Mouse (Mus musculus): Measurements from ENCODE around the gene Zswim3. TPM values are rescaled to one million over a fixed set of nuclear protein-coding genes. Genes with fewer than 3 reads are reported as not detected.

Zswim3 gene
- polyA plus RNA-seq (2014; fragmentation: Nextera tagmentation; extraction: Ambion mirVana): 9.8 and 11.3 TPM in 2 replicates

GRCm38 (mm10) chr2:164804533-164805331, at the start of gene Zswim3, which contains the start of gene Acot8:
Gene Zswim3, plus strand, starts transcription at chr2:164805098.
Gene Acot8, minus strand, starts transcription at chr2:164804882.
- Histone ChIP-seq H3K36me3 (replicated peaks; ENCODE audit: control insufficient read depth, insufficient read depth, low read depth, low read length) (no peaks in the 10 kb centered on the region; the same call in 1 of the 2 replicates), H3K9me3 (replicated peaks; ENCODE audit: control insufficient read depth, low read length) (no peaks in the 10 kb centered on the region), H3K4me1 (ENCODE audit: control insufficient read depth, insufficient read depth, low read length) (no peaks in the 10 kb centered on the region), H3K27me3 (ENCODE audit: control insufficient read depth, insufficient read depth, low read length) (no peaks in the 10 kb centered on the region), H3K4me2 (ENCODE audit: low read depth, low read length) (peak within 1 kb of the TSS; percentile 83), H3K27ac (replicated peaks; ENCODE audit: low read depth, low read length) (peak within 1 kb of the TSS; percentile 28), H3K4me3 (ENCODE audit: low read depth, low read length) (peak within 1 kb of the TSS; percentile 81), H3K9ac (replicated peaks; ENCODE audit: low read length) (peak within 1 kb of the TSS; percentile 79)
- ATAC-seq (replicated peaks; ENCODE audit: insufficient number of reproducible peaks, low FRiP score, low TSS enrichment, low read depth) (peak; percentile 93), DNase-seq (ENCODE audit: low spot score) (peak; percentile 99)
- WGBS: under 1% methylated on average over 47 of the region's 47 CpGs

GRCm38 (mm10) chr2:164757841-164758240, 47.1 kb upstream of the Zswim3 start:
- Histone ChIP-seq H3K4me1 (ENCODE audit: control insufficient read depth, insufficient read depth, low read length) (no peaks in the 10 kb centered on the region), H3K4me3 (ENCODE audit: low read depth, low read length) (no peak overlapping the region), H3K36me3 (replicated peaks; ENCODE audit: control insufficient read depth, insufficient read depth, low read depth, low read length) (peaks cover 23% of the 10 kb centered on the region), H3K27ac (replicated peaks; ENCODE audit: low read depth, low read length) (no peak overlapping the region), H3K9me3 (replicated peaks; ENCODE audit: control insufficient read depth, low read length) (no peaks in the 10 kb centered on the region), H3K9ac (replicated peaks; ENCODE audit: low read length) (no peak overlapping the region), H3K4me2 (ENCODE audit: low read depth, low read length) (no peak overlapping the region), H3K27me3 (ENCODE audit: control insufficient read depth, insufficient read depth, low read length) (no peaks in the 10 kb centered on the region)
- ATAC-seq (replicated peaks; ENCODE audit: insufficient number of reproducible peaks, low FRiP score, low TSS enrichment, low read depth) (no peak), DNase-seq (ENCODE audit: low spot score) (no peak)
- WGBS: 89% methylated on average over 11 of the region's 11 CpGs

- Histone ChIP-seq H3K4me2 (ENCODE audit: low read depth, low read length) (no peak overlapping the region), H3K4me3 (ENCODE audit: low read depth, low read length) (no peak overlapping the region), H3K9me3 (replicated peaks; ENCODE audit: control insufficient read depth, low read length) (no peaks in the 10 kb centered on the region), H3K27me3 (ENCODE audit: control insufficient read depth, insufficient read depth, low read length) (no peaks in the 10 kb centered on the region), H3K9ac (replicated peaks; ENCODE audit: low read length) (no peak overlapping the region), H3K4me1 (ENCODE audit: control insufficient read depth, insufficient read depth, low read length) (no peaks in the 10 kb centered on the region), H3K27ac (replicated peaks; ENCODE audit: low read depth, low read length) (no peak overlapping the region), H3K36me3 (replicated peaks; ENCODE audit: control insufficient read depth, insufficient read depth, low read depth, low read length) (peaks cover 26% of the 10 kb centered on the region)
- WGBS: 60% methylated on average over 1 of the region's 1 CpGs
- ATAC-seq (replicated peaks; ENCODE audit: insufficient number of reproducible peaks, low FRiP score, low TSS enrichment, low read depth): no peak
- no peak for DNase-seq (ENCODE audit: low spot score)
Measured at GRCm38 (mm10) chr2:164758692-164759091, 46.2 kb upstream of the Zswim3 start.

GRCm38 (mm10) chr2:164760059-164760833, 44.7 kb upstream of the Zswim3 start:
- no peak for DNase-seq (ENCODE audit: low spot score)
- Histone ChIP-seq H3K4me2 (ENCODE audit: low read depth, low read length) (no peak overlapping the region), H3K4me3 (ENCODE audit: low read depth, low read length) (no peak overlapping the region), H3K27ac (replicated peaks; ENCODE audit: low read depth, low read length) (no peak overlapping the region), H3K4me1 (ENCODE audit: control insufficient read depth, insufficient read depth, low read length) (no peaks in the 10 kb centered on the region), H3K9ac (replicated peaks; ENCODE audit: low read length) (no peak overlapping the region), H3K9me3 (replicated peaks; ENCODE audit: control insufficient read depth, low read length) (no peaks in the 10 kb centered on the region), H3K36me3 (replicated peaks; ENCODE audit: control insufficient read depth, insufficient read depth, low read depth, low read length) (peaks cover 24% of the 10 kb centered on the region), H3K27me3 (ENCODE audit: control insufficient read depth, insufficient read depth, low read length) (no peaks in the 10 kb centered on the region)
- ATAC-seq (replicated peaks; ENCODE audit: insufficient number of reproducible peaks, low FRiP score, low TSS enrichment, low read depth): no peak
- 83% methylated on average over 4 of the region's 4 CpGs for WGBS

- Histone ChIP-seq H3K36me3 (replicated peaks; ENCODE audit: control insufficient read depth, insufficient read depth, low read depth, low read length) (peaks cover 20% of the 10 kb centered on the region), H3K9ac (replicated peaks; ENCODE audit: low read length) (no peak overlapping the region), H3K4me3 (ENCODE audit: low read depth, low read length) (no peak overlapping the region), H3K4me2 (ENCODE audit: low read depth, low read length) (no peak overlapping the region), H3K4me1 (ENCODE audit: control insufficient read depth, insufficient read depth, low read length) (no peaks in the 10 kb centered on the region), H3K27ac (replicated peaks; ENCODE audit: low read depth, low read length) (no peak overlapping the region), H3K27me3 (ENCODE audit: control insufficient read depth, insufficient read depth, low read length) (no peaks in the 10 kb centered on the region), H3K9me3 (replicated peaks; ENCODE audit: control insufficient read depth, low read length) (no peaks in the 10 kb centered on the region)
- ATAC-seq (replicated peaks; ENCODE audit: insufficient number of reproducible peaks, low FRiP score, low TSS enrichment, low read depth) (no peak), DNase-seq (ENCODE audit: low spot score) (no peak)
- 92% methylated on average over 2 of the region's 2 CpGs for WGBS
Measured at GRCm38 (mm10) chr2:164761502-164761901, 43.4 kb upstream of the Zswim3 start.

GRCm38 (mm10) chr2:164761971-164762370, 42.9 kb upstream of the Zswim3 start:
- H3K27me3 ChIP-seq (ENCODE audit: control insufficient read depth, insufficient read depth, low read length): no peaks in the 10 kb centered on the region
- DNase-seq (ENCODE audit: low spot score): no peak
- H3K4me3 ChIP-seq (ENCODE audit: low read depth, low read length): no peak overlapping the region
- no peak overlapping the region for H3K4me2 ChIP-seq (ENCODE audit: low read depth, low read length)
- H3K4me1 ChIP-seq (ENCODE audit: control insufficient read depth, insufficient read depth, low read length): no peaks in the 10 kb centered on the region
- no peaks in the 10 kb centered on the region for H3K9me3 ChIP-seq (replicated peaks; ENCODE audit: control insufficient read depth, low read length)
- no peak for ATAC-seq (replicated peaks; ENCODE audit: insufficient number of reproducible peaks, low FRiP score, low TSS enrichment, low read depth)
- WGBS: 96% methylated on average over 4 of the region's 4 CpGs
- H3K9ac ChIP-seq (replicated peaks; ENCODE audit: low read length): no peak overlapping the region
- H3K36me3 ChIP-seq (replicated peaks; ENCODE audit: control insufficient read depth, insufficient read depth, low read depth, low read length): peaks cover 20% of the 10 kb centered on the region
- no peak overlapping the region for H3K27ac ChIP-seq (replicated peaks; ENCODE audit: low read depth, low read length)

GRCm38 (mm10) chr2:164762593-164762992, 42.3 kb upstream of the Zswim3 start:
- Histone ChIP-seq H3K4me1 (ENCODE audit: control insufficient read depth, insufficient read depth, low read length) (no peaks in the 10 kb centered on the region), H3K4me2 (ENCODE audit: low read depth, low read length) (no peak overlapping the region), H3K9ac (replicated peaks; ENCODE audit: low read length) (no peak overlapping the region), H3K9me3 (replicated peaks; ENCODE audit: control insufficient read depth, low read length) (no peaks in the 10 kb centered on the region), H3K27ac (replicated peaks; ENCODE audit: low read depth, low read length) (no peak overlapping the region), H3K4me3 (ENCODE audit: low read depth, low read length) (no peak overlapping the region), H3K27me3 (ENCODE audit: control insufficient read depth, insufficient read depth, low read length) (no peaks in the 10 kb centered on the region), H3K36me3 (replicated peaks; ENCODE audit: control insufficient read depth, insufficient read depth, low read depth, low read length) (peaks cover 20% of the 10 kb centered on the region)
- no peak for DNase-seq (ENCODE audit: low spot score)
- 87% methylated on average over 7 of the region's 7 CpGs for WGBS
- ATAC-seq (replicated peaks; ENCODE audit: insufficient number of reproducible peaks, low FRiP score, low TSS enrichment, low read depth): no peak

- Histone ChIP-seq H3K4me3 (ENCODE audit: low read depth, low read length) (no peak overlapping the region), H3K27ac (replicated peaks; ENCODE audit: low read depth, low read length) (no peak overlapping the region), H3K4me2 (ENCODE audit: low read depth, low read length) (no peak overlapping the region), H3K27me3 (ENCODE audit: control insufficient read depth, insufficient read depth, low read length) (no peaks in the 10 kb centered on the region), H3K36me3 (replicated peaks; ENCODE audit: control insufficient read depth, insufficient read depth, low read depth, low read length) (peaks cover 10% of the 10 kb centered on the region), H3K9me3 (replicated peaks; ENCODE audit: control insufficient read depth, low read length) (no peaks in the 10 kb centered on the region), H3K4me1 (ENCODE audit: control insufficient read depth, insufficient read depth, low read length) (no peaks in the 10 kb centered on the region), H3K9ac (replicated peaks; ENCODE audit: low read length) (no peak overlapping the region)
- no peak for ATAC-seq (replicated peaks; ENCODE audit: insufficient number of reproducible peaks, low FRiP score, low TSS enrichment, low read depth)
- no peak for DNase-seq (ENCODE audit: low spot score)
- WGBS: 83% methylated on average over 3 of the region's 3 CpGs
Measured at GRCm38 (mm10) chr2:164765841-164766240, 39.1 kb upstream of the Zswim3 start.

Measured in embryonic facial prominence, embryonic 11.5 days (tissue).